Mouse (Mus musculus) adrenal gland, adult 2 months (tissue): ENCODE results near the gene Kif3c. TPM values are rescaled to one million over a fixed set of nuclear protein-coding genes. Genes with fewer than 3 reads are reported as not detected.

Source experiments
- DNase-seq: peaks from one replicate; pipeline ENCODE4 v3.0.0; 2021
- polyA plus RNA-seq: library from polyadenylated mRNA; depleted of rRNA; stranded (reverse); fragments of >200 nt; gene quantifications from 2 replicates; pipeline ENCODE4 v1.2.3, GENCODE M21; 2012; rRNA removed
- total RNA-seq, 2 experiments: library from RNA; stranded (reverse); gene quantifications; 2 replicates each; pipeline ENCODE4 v1.2.3; 2021

Gene Kif3c
- total and polyA plus RNA-seq, 3 experiments, result 17.5 to 26.9 (median 21.2) TPM

DNA sequence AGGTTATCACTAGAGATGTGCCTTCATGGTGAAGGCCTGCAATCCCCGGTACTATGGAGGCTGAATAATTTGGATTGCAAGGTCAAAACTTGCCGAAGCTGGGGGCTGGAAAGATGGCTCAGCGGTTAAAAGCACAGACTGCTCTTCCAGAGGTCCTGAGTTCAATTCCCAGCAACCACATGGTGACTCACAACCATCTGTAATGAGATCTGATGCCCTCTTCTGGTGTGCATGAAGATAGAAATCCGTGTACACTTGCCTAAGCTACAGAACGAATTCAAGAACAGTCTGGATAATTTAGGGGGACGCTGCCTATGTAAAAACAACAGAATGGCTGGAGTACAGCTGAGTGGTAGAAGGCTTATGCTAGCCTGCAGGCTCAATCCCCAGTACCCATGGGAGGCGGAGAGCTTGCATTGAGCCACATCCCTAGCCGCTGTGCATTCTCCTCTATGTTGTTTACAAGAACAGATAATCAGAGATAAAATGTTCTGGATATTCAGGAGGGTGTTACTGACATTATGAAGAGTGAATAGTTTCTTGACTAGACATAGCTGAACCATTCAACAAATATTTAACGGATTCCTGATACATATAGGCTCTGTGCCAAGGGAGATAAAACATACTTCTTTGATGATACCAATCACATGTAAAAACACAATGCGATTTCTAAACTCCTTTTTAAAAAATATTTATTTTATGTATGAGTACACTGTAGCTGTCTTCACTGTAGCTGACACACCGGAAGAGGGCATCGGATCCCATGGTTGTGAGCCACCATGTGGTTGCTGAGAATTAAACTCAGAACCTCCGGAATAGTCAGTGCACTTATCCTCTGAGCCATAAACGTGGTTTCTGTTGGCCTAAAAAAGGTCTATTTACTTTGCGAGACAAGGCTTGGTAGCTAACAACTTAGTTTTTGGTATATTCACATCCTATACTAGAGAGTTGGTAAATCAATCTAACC lies 60.7 kb downstream of the Kif3c start:
- DNase-seq, result peak; percentile 37

DNA sequence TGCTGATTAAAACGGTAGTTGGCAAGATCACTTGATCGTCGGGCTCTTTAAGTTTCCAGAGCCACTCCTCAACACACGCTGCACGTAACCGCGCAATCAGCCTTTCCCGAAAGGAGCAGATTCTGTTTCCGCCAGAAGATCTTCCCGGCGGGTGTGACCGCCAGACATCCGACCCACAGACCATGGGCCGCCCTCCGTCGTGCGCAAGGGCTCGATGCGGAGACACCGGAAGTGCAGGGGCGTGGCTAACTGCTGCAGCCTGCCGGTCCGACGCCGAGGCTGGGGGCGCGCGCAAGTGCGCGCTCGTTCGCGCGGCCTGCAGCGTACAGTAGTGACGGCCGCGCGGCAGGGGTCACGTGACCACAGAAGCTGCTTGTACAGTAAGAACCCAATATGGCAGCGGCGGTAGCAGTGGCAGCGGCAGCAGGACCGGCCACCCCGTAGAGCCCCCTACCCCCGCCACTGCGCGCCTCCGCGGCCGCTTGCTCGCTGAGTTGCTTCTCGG lies 61.6 kb downstream of the Kif3c start, which contains the start of gene Asxl2:
Gene Asxl2, plus strand, starts transcription at position 328 of the 505 bp plus-strand sequence.
- DNase-seq, result peak; percentile 99

DNA sequence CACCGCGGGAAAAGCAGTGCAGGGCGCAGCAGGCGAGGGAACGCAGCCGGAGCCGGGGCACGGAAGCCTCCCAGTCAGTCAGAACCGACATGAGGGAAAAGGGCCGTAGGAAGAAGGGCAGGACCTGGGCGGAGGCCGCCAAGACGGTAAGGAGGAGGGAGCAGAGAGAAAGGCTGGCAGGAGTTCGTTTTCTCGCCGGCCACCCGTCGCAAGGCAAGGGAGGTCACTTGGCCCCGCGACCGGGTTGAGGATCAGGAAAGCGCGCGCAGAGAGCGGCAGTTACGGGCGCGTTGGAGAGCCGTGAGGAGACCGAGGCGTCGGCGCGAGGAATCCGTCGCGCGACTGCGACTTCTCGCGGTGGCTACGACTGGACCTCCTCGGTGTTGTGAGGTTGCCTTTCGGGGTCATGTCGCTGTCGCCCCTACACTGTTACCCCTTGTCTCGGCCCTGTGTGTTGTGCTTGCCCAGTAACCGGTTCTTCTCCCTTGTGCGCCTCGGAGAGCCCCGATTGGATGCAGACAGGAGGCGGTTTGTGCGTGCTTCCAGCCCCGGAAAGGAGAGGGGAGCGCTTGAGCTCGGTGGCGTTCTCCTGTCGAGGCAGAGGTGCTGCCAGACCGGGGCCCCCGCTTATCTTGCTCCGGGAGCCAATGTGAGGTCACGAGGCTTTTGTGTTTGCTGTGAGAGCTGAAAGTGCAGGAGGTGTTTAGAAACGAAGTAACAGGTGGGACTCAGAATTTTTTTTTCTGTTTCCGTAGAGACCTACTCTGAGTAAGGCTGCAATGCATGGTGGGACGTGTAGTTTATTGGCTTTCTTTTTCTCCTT lies 62.3 kb downstream of the Kif3c start:
- DNase-seq, result peak; percentile 88

DNA sequence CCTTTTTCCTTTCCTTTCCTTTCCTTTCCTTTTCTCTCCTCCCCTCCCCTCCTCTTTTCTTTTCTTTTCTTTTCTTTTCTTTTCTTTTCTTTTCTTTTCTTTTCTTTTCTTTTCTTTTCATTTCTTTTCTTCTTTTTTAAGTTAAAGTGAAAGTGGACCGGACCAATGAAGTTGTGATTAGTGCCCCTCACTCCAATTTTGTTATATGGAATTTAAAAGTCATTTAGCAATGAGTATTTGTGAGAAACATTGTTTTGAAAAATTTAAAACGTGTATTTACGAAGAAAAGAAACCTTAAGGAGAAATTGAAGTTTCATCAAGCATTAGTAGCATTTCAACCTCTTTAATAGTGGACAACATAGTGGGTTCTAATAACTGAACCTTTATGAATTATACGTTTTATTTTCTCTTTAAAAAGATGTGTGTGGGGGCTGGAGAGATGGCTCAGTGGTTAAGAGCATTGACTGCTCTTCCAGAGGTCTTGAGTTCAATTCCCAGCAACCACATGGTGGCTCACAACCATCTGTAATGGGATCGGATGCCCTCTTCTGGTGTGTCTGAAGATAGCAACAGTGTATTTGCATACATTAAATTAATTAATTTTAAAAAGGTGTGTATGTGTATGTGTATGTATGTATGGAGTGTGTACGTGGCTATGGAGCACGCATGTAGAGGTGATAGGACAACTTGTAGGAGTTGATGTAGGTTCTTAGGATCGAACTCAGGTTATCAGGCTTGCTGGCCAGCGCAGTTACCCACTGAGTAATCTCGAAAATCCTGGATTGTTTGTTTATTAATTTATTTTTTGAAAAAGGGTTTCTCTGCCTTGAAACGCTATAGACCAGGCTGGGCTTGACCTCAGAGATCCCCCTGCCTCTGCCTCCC lies 63.2 kb downstream of the Kif3c start:
- no peak for DNase-seq

DNA sequence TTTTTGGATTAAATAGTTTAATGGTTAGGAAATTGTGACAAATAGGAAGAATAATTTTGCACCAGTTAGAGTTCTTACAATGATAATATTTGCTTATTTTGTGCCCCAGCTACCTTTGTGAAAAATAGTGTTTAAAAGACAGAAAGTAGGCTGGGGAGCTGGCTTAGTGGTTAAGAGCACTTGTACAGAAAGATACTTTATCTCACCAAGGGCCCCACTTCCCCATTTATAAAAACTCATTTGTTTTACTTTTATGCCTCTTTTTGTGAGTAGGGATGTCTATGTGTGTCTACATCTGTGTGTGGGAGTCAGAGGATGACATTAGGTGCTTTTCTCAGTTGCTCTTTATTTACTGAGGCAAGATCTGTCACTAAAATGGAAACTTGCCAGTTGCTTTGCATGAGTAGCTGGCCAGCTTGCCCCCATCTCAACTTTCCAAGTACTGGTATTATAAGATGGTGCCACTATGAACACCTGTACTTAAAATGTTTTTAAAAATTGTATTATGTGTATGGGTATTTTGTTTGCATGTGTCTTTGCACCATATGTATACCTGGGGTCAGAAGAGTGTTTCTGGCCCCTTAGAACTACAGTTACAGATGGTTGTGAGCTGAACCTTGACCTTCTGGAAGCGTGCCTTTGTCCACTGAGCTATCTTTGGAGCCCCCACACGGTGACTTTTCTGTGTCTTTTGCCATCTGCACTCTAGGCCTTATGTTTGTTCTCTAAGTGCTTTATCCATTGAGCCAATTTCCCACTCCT lies 64.9 kb downstream of the Kif3c start:
- DNase-seq, result peak; percentile 22

DNA sequence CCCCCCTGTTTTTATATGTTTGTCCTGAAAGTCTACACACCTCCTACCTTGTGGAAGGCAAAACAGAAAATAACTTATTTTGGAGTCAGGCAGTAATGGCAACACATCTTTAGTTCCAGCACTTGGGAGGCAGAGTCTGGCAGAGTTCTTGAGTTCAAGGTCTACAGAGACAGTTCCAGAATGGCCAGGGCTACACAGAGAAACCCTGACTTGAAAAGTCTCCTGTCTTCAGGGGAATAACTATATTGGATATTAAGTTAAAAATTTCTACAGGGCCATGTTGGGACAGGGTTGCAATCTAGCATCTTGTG lies 65.5 kb downstream of the Kif3c start:
- DNase-seq, result peak; percentile 25

DNA sequence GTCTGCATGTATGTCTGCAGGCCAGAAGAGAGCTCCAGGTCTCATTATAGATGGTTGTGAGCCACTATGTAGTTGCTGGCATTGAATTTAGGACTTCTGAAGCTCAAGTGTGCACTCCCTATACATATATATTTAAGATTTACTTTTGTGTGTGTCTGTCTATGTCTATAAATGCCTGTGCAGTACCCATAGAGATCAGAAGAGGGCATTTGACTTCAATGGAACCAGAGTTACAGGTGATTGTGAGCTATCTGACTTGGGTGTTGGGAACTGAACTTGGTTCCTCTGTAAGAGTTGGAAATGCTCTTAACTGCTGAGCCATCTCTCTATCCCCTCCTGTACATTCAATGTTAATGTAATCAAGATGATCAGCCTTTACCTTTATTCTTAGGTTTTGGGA lies 66.1 kb downstream of the Kif3c start:
- DNase-seq, result no peak

DNA sequence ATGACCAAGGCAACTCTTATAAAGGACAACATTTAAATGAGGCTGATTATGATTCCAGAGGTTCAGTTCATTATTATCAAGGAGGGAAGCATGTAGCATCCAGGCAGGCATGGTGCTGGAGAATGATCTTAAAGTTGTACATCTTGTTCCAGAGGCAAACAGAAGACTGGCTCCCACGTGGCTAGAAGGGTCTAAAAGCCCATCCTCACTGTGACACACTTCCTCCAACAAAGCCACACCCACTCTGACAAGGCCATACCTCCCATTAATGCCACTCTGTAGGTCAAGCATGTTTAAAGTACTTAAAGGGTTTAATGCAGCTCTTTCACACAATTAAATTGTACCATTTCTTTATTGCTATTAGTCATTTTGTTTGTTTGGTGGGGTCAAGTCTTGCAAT lies 68.8 kb downstream of the Kif3c start:
- DNase-seq, result no peak

DNA sequence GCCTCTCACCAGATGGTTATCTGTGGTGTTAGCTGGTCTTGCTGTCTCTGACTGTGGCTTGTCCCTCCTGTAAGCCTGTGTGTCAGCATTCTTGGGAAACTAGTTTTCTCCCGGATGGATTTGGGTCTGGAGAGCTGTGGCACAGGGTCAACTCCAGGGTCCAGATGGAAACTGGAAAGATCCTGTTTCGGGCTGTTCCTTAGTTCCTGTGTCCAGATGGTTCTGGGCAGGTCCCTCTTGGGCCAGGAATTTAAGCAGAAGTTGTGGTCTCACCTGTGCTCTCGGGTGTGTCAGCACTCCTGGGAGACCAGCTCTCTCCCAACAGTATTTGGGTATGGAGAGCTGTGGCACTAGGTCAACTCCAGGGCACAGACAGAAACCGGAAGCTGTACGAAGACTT lies 71.5 kb downstream of the Kif3c start:
- no peak for DNase-seq

DNA sequence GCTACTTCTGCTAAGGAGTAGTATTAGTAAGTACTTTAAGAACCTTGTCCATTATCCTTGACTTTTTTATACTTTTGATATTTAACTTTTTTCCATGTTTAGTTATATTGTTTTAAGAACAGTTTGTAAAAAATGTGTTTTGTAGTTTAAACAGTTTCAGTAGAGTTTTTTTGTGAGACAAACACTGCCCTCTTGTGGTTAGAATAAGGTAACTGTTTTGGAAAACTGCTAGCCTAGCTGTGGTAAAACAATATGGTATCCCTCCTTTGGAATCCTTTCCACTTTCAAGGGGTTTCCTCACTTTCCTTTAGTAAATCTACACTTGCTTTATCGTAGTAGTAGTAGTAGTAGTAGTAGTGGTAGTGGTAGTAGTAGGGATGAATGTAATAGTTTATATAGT lies 72.9 kb downstream of the Kif3c start:
- DNase-seq, result no peak

DNA sequence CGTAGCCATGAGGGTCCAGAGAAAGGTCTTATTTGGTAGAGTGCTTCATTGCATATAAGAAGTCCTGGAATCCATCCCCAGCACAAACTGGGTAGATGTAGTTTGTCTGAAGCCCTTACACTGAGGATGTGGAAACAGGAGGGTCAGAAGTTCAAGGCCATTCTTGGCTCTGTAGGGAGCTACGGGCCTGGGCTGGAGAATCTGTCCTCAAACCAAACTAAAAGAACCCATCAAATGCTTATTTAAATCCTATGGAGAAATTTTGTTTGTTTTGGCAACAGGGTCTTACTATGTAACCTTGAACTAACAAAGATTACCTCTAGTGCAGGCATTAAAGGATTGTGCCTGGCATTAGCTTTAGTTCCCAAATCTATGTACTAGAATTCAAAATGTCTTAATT lies 76.0 kb downstream of the Kif3c start:
- peak; percentile 30 for DNase-seq

DNA sequence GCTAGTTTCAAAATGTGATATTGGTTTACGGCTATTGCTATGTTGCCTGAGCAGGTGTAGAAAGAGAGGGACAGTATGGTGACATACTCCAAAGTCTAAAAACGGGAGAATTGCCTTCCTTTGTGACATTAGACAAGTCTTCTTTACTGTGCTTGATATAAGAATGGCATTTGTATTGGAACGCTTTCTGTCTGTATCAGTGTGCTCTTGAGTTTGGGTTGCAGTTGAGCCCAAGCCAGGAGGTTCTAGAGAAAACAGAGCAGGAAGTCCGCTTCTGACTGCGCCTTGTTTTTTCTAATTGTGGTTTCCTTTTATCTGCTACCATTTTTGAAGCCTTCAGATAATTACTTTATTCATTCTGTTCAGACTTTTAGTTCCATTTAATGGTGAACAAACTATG lies 76.4 kb downstream of the Kif3c start:
- no peak for DNase-seq

DNA sequence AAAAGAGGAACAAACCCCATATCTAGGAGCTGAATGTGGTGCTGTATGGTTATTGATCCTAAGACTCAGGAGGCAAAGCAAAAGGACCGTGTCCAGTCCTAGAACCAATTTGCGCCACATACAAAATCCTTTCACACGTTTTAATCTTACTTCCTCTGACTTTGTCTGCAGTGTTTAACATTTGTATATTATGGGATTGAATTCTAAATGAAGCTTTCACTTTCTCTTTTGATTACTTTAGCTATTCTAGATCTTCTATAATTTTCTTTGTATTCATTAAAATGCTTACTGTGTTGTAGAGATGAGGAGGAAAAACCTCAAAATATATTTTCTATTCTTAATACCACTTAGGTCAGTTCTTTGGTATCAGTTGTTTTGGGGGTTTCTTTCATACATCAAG lies 88.6 kb downstream of the Kif3c start:
- DNase-seq, result no peak

Other genes with a start within 250 kb of the Kif3c start
- 100 to 1,000 TPM; 195 to 206 TPM for gene Rab10, start 55.2 kb upstream of the Kif3c start, total RNA-seq
- gene Rab10, start 55.2 kb upstream of the Kif3c start, polyA plus RNA-seq, result 60.6 and 65.6 TPM in 2 replicates
- 10 to 100 TPM; 29.9 to 40.4 TPM for gene Asxl2, start 61.7 kb downstream of the Kif3c start, total RNA-seq
- gene Asxl2, start 61.7 kb downstream of the Kif3c start, polyA plus RNA-seq, result 6.4 and 6.7 TPM in 2 replicates
- gene Dtnb, start 207.2 kb downstream of the Kif3c start, total RNA-seq, result 10 to 100 TPM; 24.9 to 38.2 TPM
- 31.2 and 32.7 TPM in 2 replicates for gene Dtnb, start 207.2 kb downstream of the Kif3c start, polyA plus RNA-seq